Mouse (Mus musculus) frontal cortex, postnatal 36 days (tissue): ENCODE measurements around the gene 2810408A11Rik.

Experiments
- DNase-seq, 2 experiments: peaks; one replicate each; pipeline ENCODE4 v3.0.0; 2022; ENCODE audit warnings: low spot score in 2 of 2

Gene 2810408A11Rik

DNA sequence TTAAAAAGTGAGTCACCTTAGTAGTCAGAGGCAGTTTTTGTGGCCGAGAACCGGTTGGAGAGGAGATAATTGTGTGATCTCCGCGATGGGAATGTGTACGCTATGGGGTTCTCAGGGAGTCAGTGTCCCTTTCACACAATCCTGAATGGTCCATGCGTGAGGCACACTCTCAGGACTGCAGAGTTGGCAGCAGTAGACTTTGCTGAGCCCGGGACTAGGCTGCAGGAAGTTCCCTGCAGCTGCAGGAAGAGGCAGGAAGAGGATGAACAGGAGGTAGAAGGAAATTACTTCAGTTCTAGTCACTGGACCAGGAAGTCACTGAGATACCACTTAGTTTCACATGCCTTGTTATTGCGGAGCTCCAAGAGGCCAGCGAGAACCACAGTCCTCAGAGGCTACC, 51.7 kb downstream of the 2810408A11Rik start:
- DNase-seq: no peak

DNA sequence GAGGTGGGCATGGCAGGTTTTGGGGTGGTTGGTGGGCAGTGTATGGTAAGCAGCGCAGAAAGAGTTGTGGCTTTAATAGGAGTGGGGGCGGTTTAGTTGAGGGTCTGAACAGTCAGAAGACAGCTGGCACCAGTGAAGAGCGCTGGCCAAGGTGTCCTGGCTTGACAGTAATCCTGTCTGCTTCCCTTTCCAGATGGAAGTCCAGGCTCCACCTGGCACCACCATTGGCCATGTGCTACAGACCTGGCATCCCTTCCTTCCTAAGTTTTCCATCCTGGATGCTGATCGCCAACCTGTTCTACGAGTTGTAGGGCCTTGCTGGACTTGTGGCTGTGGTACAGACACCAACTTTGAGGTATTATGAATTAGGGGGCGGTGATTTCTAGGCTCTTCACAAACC, 52.8 kb downstream of the 2810408A11Rik start:
- DNase-seq: no peak
